Mouse (Mus musculus) myocyte (in vitro differentiated cells): ENCODE measurements around the gene Gm49394.

Experiments used
- CEBPB ChIP-seq: IDR thresholded peaks from 2 replicates; pipeline ENCODE4 v1.6.1; 2011; ENCODE audit warnings: mild to moderate bottlenecking, moderate library complexity; ENCODE audit not compliant: poor library complexity, insufficient read depth, severe bottlenecking
- MAX ChIP-seq: IDR thresholded peaks from one replicate; pipeline ENCODE4 v1.6.1; 2011; ENCODE audit warnings: low read depth, mild to moderate bottlenecking, control low read depth
- MYOD1 ChIP-seq, 3 experiments: IDR thresholded peaks; one replicate each; pipeline ENCODE4 v1.6.1; 2011; ENCODE audit warnings: control low read depth in 2 of 3, low read depth in 2 of 3, mild to moderate bottlenecking in 2 of 3, moderate library complexity in 1 of 3; ENCODE audit not compliant: insufficient read length in 2 of 3, control insufficient read depth in 1 of 3
- POLR2AphosphoS2 ChIP-seq: IDR thresholded peaks from one replicate; pipeline ENCODE4 v1.6.1; 2011; ENCODE audit warnings: low read depth, control low read depth; ENCODE audit not compliant: insufficient read length
- TCF12 ChIP-seq: IDR thresholded peaks from one replicate; pipeline ENCODE4 v1.6.1; 2011; ENCODE audit warnings: mild to moderate bottlenecking, control low read depth; ENCODE audit not compliant: poor library complexity, insufficient read depth, severe bottlenecking
- USF1 ChIP-seq: IDR thresholded peaks from one replicate; pipeline ENCODE4 v1.6.1; 2011; ENCODE audit warnings: low read depth, mild to moderate bottlenecking, control low read depth, moderate library complexity

DNA sequence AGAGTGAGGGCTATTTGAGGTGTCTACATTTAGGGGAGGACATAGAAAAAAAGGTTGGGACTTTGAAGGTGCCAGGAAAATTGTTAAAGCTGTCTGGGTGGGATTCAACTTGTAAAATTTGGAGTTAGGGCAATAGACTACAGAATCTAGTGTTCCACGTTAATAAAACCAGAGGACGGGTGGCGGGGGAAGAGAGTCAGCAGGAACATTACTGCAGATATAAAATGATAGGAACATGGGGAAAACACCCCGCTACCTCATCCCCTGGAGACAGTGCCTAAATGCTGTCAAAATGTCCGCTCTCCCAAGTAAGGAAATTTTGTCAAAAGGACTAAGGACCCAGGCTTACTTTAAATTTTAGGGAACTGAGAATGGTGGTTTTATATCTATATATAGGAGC is 6.6 kb downstream of the Gm49394 start:
- TF ChIP-seq CEBPB (no peak), POLR2AphosphoS2 (no peak), USF1 (no peak), TCF12 (no peak), MAX (no peak), MYOD1 (IDR thresholded peaks at IDR 0.05; ENCODE audit: control insufficient read depth in 1 of 3, insufficient read length in 2 of 3, low read depth in 2 of 3) (no peak)
